Mouse (Mus musculus): ENCODE data around the gene Nthl1. TPM values are rescaled to one million over a fixed set of nuclear protein-coding genes. Genes with fewer than 3 reads are reported as not detected.

Nthl1 gene
- polyA plus RNA-seq, 1 experiment from 2014 or later: 7.4 TPM

DNA sequence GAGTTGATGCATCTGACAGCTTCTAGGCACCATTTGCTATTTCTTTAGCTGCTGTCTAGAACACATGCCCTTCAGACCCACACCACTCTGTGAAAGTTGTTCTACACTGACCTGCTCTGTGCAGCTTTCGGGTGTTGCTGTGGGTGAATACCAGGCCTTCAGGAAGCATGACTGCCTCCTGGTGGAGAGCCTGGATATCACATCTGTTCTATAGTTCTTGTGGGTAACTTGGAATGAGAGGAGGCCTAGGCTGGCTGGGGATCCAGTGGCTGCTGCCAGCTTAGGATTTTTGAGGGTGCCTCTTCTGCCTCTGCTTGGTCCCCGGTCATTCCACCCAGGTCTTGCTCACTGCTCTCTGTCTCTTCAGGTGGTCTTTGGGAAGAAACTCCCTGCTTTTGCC lies 43.7 kb downstream of the Nthl1 start:
- 63% methylated on average over 2 of the region's 2 CpGs for WGBS
- no peak overlapping the region for H3K4me3 ChIP-seq
- no peak overlapping the region for H3K4me2 ChIP-seq
- no peaks in the 10 kb centered on the region for H3K9me3 ChIP-seq
- no peak overlapping the region for H3K27ac ChIP-seq (replicated peaks)
- no peak for ATAC-seq (ENCODE audit: low read depth)
- H3K4me1 ChIP-seq (replicated peaks): peaks cover 14% of the 10 kb centered on the region
- peaks cover 45% of the 10 kb centered on the region for H3K36me3 ChIP-seq
- no peaks in the 10 kb centered on the region for H3K27me3 ChIP-seq
- H3K9ac ChIP-seq: no peak overlapping the region

DNA sequence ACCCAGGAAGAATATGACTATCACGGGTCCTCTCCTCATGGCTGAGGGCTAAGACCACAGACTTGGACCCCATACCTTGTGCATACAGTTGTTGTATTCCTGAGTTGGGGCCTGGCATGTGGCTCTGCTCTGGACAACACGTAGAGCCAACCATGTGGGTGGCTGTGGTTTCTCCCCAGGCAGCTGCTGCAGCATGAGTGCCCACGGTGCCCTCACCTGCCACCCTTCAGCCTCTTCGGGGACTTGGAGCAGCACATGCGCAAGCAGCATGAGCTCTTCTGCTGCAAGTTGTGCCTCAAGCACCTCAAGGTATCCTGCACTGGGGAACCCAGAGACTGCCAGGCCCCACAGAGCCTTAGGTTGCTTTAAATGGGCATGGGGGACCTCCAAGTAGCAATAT lies 44.4 kb downstream of the Nthl1 start:
- H3K36me3 ChIP-seq: peaks cover 52% of the 10 kb centered on the region
- H3K9me3 ChIP-seq: no peaks in the 10 kb centered on the region
- H3K4me2 ChIP-seq: no peak overlapping the region
- no peak overlapping the region for H3K9ac ChIP-seq
- WGBS: 97% methylated on average over 5 of the region's 5 CpGs
- ATAC-seq (ENCODE audit: low read depth): no peak
- H3K27ac ChIP-seq (replicated peaks): no peak overlapping the region
- H3K4me1 ChIP-seq (replicated peaks): peaks cover 7% of the 10 kb centered on the region
- no peak overlapping the region for H3K4me3 ChIP-seq
- no peaks in the 10 kb centered on the region for H3K27me3 ChIP-seq

DNA sequence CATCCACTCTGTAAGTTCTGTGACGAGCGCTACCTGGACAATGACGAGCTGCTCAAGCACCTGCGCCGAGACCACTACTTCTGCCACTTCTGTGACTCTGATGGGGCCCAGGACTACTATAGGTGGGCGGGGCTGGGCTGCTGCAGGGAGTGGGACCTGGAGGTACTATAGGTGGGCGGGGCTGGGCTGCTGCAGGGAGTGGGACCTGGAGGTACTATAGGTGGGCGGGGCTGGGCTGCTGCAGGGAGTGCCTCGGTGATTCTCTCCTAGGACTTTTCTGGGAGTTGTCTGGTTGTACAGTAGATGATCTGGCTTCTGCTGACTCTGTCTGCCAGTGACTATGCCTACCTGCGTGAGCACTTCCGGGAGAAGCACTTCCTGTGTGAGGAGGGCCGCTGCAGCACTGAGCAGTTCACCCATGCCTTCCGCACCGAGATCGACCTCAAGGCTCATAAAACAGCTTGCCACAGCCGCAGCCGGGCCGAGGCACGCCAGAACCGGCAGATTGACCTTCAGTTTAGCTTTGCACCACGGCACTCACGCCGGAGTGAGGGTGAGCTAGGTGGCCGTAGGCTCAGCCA lies 45.1 kb downstream of the Nthl1 start:
- peaks cover 59% of the 10 kb centered on the region for H3K36me3 ChIP-seq
- 89% methylated on average over 24 of the region's 24 CpGs for WGBS
- H3K4me2 ChIP-seq: no peak overlapping the region
- peaks cover under 1% of the 10 kb centered on the region; the same call in 1 of the 2 replicates for H3K4me1 ChIP-seq (replicated peaks)
- H3K9ac ChIP-seq: no peak overlapping the region
- H3K27ac ChIP-seq (replicated peaks): no peak overlapping the region
- no peaks in the 10 kb centered on the region for H3K9me3 ChIP-seq
- no peak overlapping the region for H3K4me3 ChIP-seq
- no peak for ATAC-seq (ENCODE audit: low read depth)
- H3K27me3 ChIP-seq: no peaks in the 10 kb centered on the region

DNA sequence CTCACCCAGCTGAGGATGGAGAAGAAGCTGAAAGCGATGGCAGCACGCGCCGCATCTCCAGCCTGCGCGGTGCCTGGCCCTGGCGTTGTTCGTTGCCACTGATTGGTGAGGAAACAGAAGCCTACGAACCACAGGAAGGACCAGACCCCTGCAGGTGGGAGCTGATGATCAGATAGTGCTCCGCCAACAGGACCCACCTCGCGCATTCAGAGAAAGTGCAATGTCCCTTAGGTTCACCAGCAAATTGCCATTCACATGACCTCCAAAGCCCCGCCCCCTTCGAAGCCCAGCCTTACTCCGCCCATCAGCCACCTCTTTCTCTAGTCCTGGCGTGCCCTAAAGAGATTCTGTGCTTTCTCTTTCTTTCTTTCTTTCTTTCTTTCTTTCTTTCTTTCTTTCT lies 54.0 kb downstream of the Nthl1 start:
- WGBS: 26% methylated on average over 16 of the region's 16 CpGs
- Histone ChIP-seq H3K27ac (replicated peaks) (no peak overlapping the region), H3K4me2 (peak overlapping the region; percentile 31), H3K36me3 (peaks cover 11% of the 10 kb centered on the region), H3K4me1 (replicated peaks) (peaks cover 39% of the 10 kb centered on the region), H3K4me3 (no peak overlapping the region), H3K9ac (no peak overlapping the region), H3K9me3 (no peaks in the 10 kb centered on the region), H3K27me3 (peaks cover 37% of the 10 kb centered on the region)
- ATAC-seq (ENCODE audit: low read depth): no peak

DNA sequence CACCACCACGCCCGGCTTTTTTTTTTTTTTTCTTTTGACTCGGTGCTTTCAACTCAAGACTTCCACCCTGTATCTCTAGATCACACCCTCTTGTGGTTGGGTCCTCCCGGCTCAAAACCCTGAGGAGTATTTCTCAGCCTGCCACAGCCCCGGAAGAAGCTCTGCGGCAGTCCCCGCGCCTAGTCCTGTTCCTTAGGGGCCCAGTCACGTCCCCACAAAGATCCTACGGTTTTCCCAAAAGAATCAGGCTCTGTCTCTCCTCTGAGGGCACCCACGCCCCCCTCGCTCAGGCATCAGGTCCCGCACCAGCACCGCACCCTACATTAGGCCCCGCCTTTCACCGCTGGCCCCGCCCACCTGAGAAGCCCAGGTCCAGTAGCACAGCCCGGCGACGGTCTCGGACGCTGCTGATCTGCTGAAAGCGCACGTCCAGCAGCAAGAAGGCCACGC lies 54.7 kb downstream of the Nthl1 start:
- Histone ChIP-seq H3K4me2 (peak overlapping the region; percentile 64), H3K9ac (peak overlapping the region; percentile 59), H3K4me1 (replicated peaks) (peaks cover 39% of the 10 kb centered on the region), H3K9me3 (no peaks in the 10 kb centered on the region), H3K27me3 (peaks cover 42% of the 10 kb centered on the region), H3K27ac (replicated peaks) (no peak overlapping the region), H3K4me3 (peak overlapping the region; percentile 60), H3K36me3 (peaks cover 8% of the 10 kb centered on the region)
- 2% methylated on average over 24 of the region's 25 CpGs for WGBS
- no peak for ATAC-seq (ENCODE audit: low read depth)

DNA sequence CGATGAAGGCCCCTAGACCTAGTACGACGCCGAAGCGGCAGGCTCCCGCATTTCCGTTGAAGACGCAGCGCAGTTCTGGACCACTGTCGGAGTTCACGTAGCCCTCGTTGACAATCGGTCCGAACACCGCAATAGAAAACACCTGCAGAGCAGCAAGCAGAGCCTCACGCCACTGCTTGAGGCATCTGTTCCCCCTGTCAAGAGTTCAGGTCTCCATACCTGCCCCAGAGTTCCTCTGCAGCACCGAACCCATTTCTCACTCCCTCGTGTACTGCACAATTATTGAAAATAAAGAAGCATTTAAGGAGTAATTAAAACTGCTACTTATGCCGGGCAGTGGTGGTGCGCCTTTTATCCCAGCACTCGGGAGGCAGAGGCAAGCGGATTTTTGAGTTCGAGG lies 55.1 kb downstream of the Nthl1 start:
- WGBS: 19% methylated on average over 23 of the region's 23 CpGs
- ATAC-seq (ENCODE audit: low read depth): no peak
- Histone ChIP-seq H3K4me2 (peak overlapping the region; percentile 64), H3K27me3 (peaks cover 43% of the 10 kb centered on the region), H3K36me3 (peaks cover 8% of the 10 kb centered on the region), H3K4me1 (replicated peaks) (peaks cover 39% of the 10 kb centered on the region), H3K9ac (peak overlapping the region; percentile 59), H3K4me3 (peak overlapping the region; percentile 60), H3K27ac (replicated peaks) (no peak overlapping the region), H3K9me3 (no peaks in the 10 kb centered on the region)

Small RNAs within 50 kb of the gene (microRNA-seq; reads per million reads assigned to microRNA genes)
- gene Gm24589: not detected

Other genes with a start within 250 kb of the Nthl1 start
- gene Rnps1, start 218.1 kb upstream of the Nthl1 start, polyA plus RNA-seq (2015; fragmentation: Nextera tagmentation; extraction: Ambion mirVana): 307 and 315 TPM in 2 replicates
- 57.6 and 61.2 TPM in 2 replicates for gene Eci1, start 206.0 kb upstream of the Nthl1 start, polyA plus RNA-seq (2015; fragmentation: Nextera tagmentation; extraction: Ambion mirVana)
- 5.5 and 6.5 TPM in 2 replicates for gene Dnase1l2, start 189.6 kb upstream of the Nthl1 start, polyA plus RNA-seq (2015; fragmentation: Nextera tagmentation; extraction: Ambion mirVana)
- 39.7 and 41.6 TPM in 2 replicates for gene E4f1, start 162.4 kb upstream of the Nthl1 start, polyA plus RNA-seq (2015; fragmentation: Nextera tagmentation; extraction: Ambion mirVana)
- 54.9 and 57.4 TPM in 2 replicates for gene Pgp, start 162.3 kb upstream of the Nthl1 start, polyA plus RNA-seq (2015; fragmentation: Nextera tagmentation; extraction: Ambion mirVana)
- gene Bricd5, start 158.8 kb upstream of the Nthl1 start, polyA plus RNA-seq (2015; fragmentation: Nextera tagmentation; extraction: Ambion mirVana): not detected in 2 replicates
- 35.7 and 36.2 TPM in 2 replicates for gene Mlst8, start 153.6 kb upstream of the Nthl1 start, polyA plus RNA-seq (2015; fragmentation: Nextera tagmentation; extraction: Ambion mirVana)
- 35.0 and 35.3 TPM in 2 replicates for gene Caskin1, start 144.1 kb upstream of the Nthl1 start, polyA plus RNA-seq (2015; fragmentation: Nextera tagmentation; extraction: Ambion mirVana)
- 70.1 and 82.9 TPM in 2 replicates for gene Traf7, start 104.7 kb upstream of the Nthl1 start, polyA plus RNA-seq (2015; fragmentation: Nextera tagmentation; extraction: Ambion mirVana)
- 1.5 and 1.6 TPM in 2 replicates for gene Rab26, start 98.5 kb upstream of the Nthl1 start, polyA plus RNA-seq (2015; fragmentation: Nextera tagmentation; extraction: Ambion mirVana)
- gene Pkd1, start 82.8 kb upstream of the Nthl1 start, polyA plus RNA-seq (2015; fragmentation: Nextera tagmentation; extraction: Ambion mirVana): 20.1 and 22.9 TPM in 2 replicates
- gene Tsc2, start 50 bp upstream of the Nthl1 start, polyA plus RNA-seq (2015; fragmentation: Nextera tagmentation; extraction: Ambion mirVana): 62.5 and 73.0 TPM in 2 replicates
- gene Slc9a3r2, start 17.6 kb downstream of the Nthl1 start, polyA plus RNA-seq (2015; fragmentation: Nextera tagmentation; extraction: Ambion mirVana): 35.4 and 42.6 TPM in 2 replicates
- gene Npw, start 25.8 kb downstream of the Nthl1 start, polyA plus RNA-seq (2015; fragmentation: Nextera tagmentation; extraction: Ambion mirVana): not detected in 2 replicates
- 20.9 and 22.2 TPM in 2 replicates for gene Zfp598, start 37.0 kb downstream of the Nthl1 start, polyA plus RNA-seq (2015; fragmentation: Nextera tagmentation; extraction: Ambion mirVana)
- 94.2 and 114 TPM in 2 replicates for gene Syngr3, start 57.3 kb downstream of the Nthl1 start, polyA plus RNA-seq (2015; fragmentation: Nextera tagmentation; extraction: Ambion mirVana)
- gene Gfer, start 63.5 kb downstream of the Nthl1 start, polyA plus RNA-seq (2015; fragmentation: Nextera tagmentation; extraction: Ambion mirVana): 34.3 and 39.6 TPM in 2 replicates
- gene Noxo1, start 63.6 kb downstream of the Nthl1 start, polyA plus RNA-seq (2015; fragmentation: Nextera tagmentation; extraction: Ambion mirVana): 1.1 and 1.5 TPM in 2 replicates
- gene Tbl3, start 75.0 kb downstream of the Nthl1 start, polyA plus RNA-seq (2015; fragmentation: Nextera tagmentation; extraction: Ambion mirVana): 58.4 and 64.0 TPM in 2 replicates
- gene Rnf151, start 85.4 kb downstream of the Nthl1 start, polyA plus RNA-seq (2015; fragmentation: Nextera tagmentation; extraction: Ambion mirVana): 0.18 TPM in 1 of 2 replicates, not detected in the other
- gene Rps2, start 85.4 kb downstream of the Nthl1 start, polyA plus RNA-seq (2015; fragmentation: Nextera tagmentation; extraction: Ambion mirVana): 759 and 773 TPM in 2 replicates
- gene Ndufb10, start 91.8 kb downstream of the Nthl1 start, polyA plus RNA-seq (2015; fragmentation: Nextera tagmentation; extraction: Ambion mirVana): 261 and 273 TPM in 2 replicates
- not detected in 2 replicates for gene Rpl3l, start 95.1 kb downstream of the Nthl1 start, polyA plus RNA-seq (2015; fragmentation: Nextera tagmentation; extraction: Ambion mirVana)
- 26.5 and 29.4 TPM in 2 replicates for gene Msrb1, start 104.0 kb downstream of the Nthl1 start, polyA plus RNA-seq (2015; fragmentation: Nextera tagmentation; extraction: Ambion mirVana)
- gene Hs3st6, start 120.3 kb downstream of the Nthl1 start, polyA plus RNA-seq (2015; fragmentation: Nextera tagmentation; extraction: Ambion mirVana): 0.39 and 0.59 TPM in 2 replicates
- gene Meiob, start 171.6 kb downstream of the Nthl1 start, polyA plus RNA-seq (2015; fragmentation: Nextera tagmentation; extraction: Ambion mirVana): not detected in 2 replicates
- 55.7 and 59.0 TPM in 2 replicates for gene Hagh, start 207.5 kb downstream of the Nthl1 start, polyA plus RNA-seq (2015; fragmentation: Nextera tagmentation; extraction: Ambion mirVana)
- gene Fahd1, start 217.7 kb downstream of the Nthl1 start, polyA plus RNA-seq (2015; fragmentation: Nextera tagmentation; extraction: Ambion mirVana): 21.1 and 22.3 TPM in 2 replicates
- gene Igfals, start 233.3 kb downstream of the Nthl1 start, polyA plus RNA-seq (2015; fragmentation: Nextera tagmentation; extraction: Ambion mirVana): 0.39 TPM in 1 of 2 replicates, not detected in the other

Data from neural tube, embryonic 13.5 days (tissue).